Mouse (Mus musculus) intestine, embryonic 16.5 days (tissue): Measurements from ENCODE around the gene Cdhr1. TPM values are rescaled to one million over a fixed set of nuclear protein-coding genes. Genes with fewer than 3 reads are reported as not detected.

Experiments
- ATAC-seq: fragments of 200-750 bp; cut with Nextera tagmentation; 2 replicates; pipeline ENCODE4 v1.8.0; 2017; ENCODE audit warnings: moderate TSS enrichment, moderate library complexity
- H3K27ac ChIP-seq: fragments of 300-500 bp; sonication (generic); 2 replicates; pipeline ENCODE4 v1.5.1; 2014; ENCODE audit warnings: mild to moderate bottlenecking, low read length
- H3K27me3 ChIP-seq: fragments of 300-500 bp; sonication (generic); replicated peaks from 2 replicates; pipeline ENCODE4 v1.6.1; 2014; ENCODE audit warnings: low read length, control low read depth, mixed read lengths; ENCODE audit not compliant: control insufficient read depth, insufficient read depth
- H3K36me3 ChIP-seq: fragments of 300-500 bp; sonication (generic); 2 replicates; pipeline ENCODE4 v1.6.1; 2014; ENCODE audit warnings: low read length, control low read depth; ENCODE audit not compliant: control insufficient read depth, insufficient read depth
- H3K4me1 ChIP-seq: fragments of 300-500 bp; sonication (generic); 2 replicates; pipeline ENCODE4 v1.6.1; 2014; ENCODE audit warnings: low read length, control low read depth, mixed read lengths; ENCODE audit not compliant: control insufficient read depth, insufficient read depth
- H3K4me2 ChIP-seq: fragments of 300-500 bp; sonication (generic); 2 replicates; pipeline ENCODE4 v1.6.1; 2014; ENCODE audit warnings: low read depth, low read length, control low read depth
- H3K4me3 ChIP-seq: fragments of 300-500 bp; sonication (generic); 2 replicates; pipeline ENCODE4 v1.5.1; 2014; ENCODE audit warnings: mild to moderate bottlenecking, low read length
- H3K9ac ChIP-seq: fragments of 300-500 bp; sonication (generic); 2 replicates; pipeline ENCODE4 v1.6.1; 2014; ENCODE audit warnings: low read depth, low read length
- H3K9me3 ChIP-seq: fragments of 300-500 bp; sonication (generic); 2 replicates; pipeline ENCODE4 v1.6.1; 2016; ENCODE audit warnings: low read length, control low read depth; ENCODE audit not compliant: control insufficient read depth
- WGBS: fragments of 180-500 bp; shearing (Covaris S2); extraction: QIAGEN DNeasy Blood & Tissue Kit; methylation state at CpG from one replicate; pipeline ENCODE4 v1.1.7; 2014; 5-methylcytosine and 5-hydroxymethylcytosine counted together
- polyA plus RNA-seq: library from polyadenylated mRNA; unstranded; fragments of >200 nt; fragmentation: Nextera tagmentation; extraction: Ambion mirVana; gene quantifications from 2 replicates; pipeline ENCODE4 v1.2.1, GENCODE M21; 2015

Gene Cdhr1
- polyA plus RNA-seq, 1 experiment from 2014 or later = 0.22 TPM

- Histone ChIP-seq H3K27ac (no peak overlapping the region), H3K4me2 (no peak overlapping the region), H3K27me3 (peaks cover 8% of the 10 kb centered on the region; the same call in 1 of the 2 replicates), H3K4me3 (no peak overlapping the region), H3K36me3 (no peaks in the 10 kb centered on the region), H3K9ac (no peak overlapping the region), H3K4me1 (peaks cover 3% of the 10 kb centered on the region; the same call in 1 of the 2 replicates), H3K9me3 (no peaks in the 10 kb centered on the region)
- ATAC-seq = no peak
- 73% methylated on average over 4 of the region's 4 CpGs for WGBS
Observed at GRCm38 (mm10) chr14:37095556-37095955, 2.6 kb downstream of the Cdhr1 start.

DNA sequence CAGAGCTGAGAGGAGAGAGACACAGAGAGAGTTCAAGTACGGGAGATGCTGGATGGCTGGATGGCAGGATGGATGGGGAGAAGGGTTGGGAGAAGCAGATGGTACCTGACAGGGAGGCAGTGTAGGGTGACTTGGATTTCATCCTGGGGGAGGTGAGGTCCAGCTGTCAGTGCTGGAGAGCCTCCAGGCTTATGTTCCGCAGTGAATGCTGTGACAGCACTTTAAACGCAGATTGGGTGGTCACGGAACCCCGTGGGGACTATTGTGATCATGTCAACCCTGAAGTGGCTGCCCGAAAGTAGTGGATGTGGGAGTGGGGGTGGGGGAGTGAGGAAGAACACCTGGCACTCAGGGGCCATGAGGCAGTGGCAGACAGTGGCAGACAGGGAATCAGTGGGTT lies 3.7 kb downstream of the Cdhr1 start:
- Histone ChIP-seq H3K36me3 (no peaks in the 10 kb centered on the region), H3K4me2 (no peak overlapping the region), H3K27ac (no peak overlapping the region), H3K4me1 (peaks cover 3% of the 10 kb centered on the region; the same call in 1 of the 2 replicates), H3K9me3 (no peaks in the 10 kb centered on the region), H3K4me3 (no peak overlapping the region), H3K27me3 (peaks cover 8% of the 10 kb centered on the region; the same call in 1 of the 2 replicates), H3K9ac (no peak overlapping the region)
- 65% methylated on average over 6 of the region's 6 CpGs for WGBS
- no peak for ATAC-seq

- Histone ChIP-seq H3K27me3 (no peaks in the 10 kb centered on the region), H3K9ac (no peak overlapping the region), H3K27ac (no peak overlapping the region), H3K4me3 (no peak overlapping the region), H3K9me3 (no peaks in the 10 kb centered on the region), H3K36me3 (no peaks in the 10 kb centered on the region), H3K4me1 (no peaks in the 10 kb centered on the region), H3K4me2 (no peak overlapping the region)
- WGBS = 35% methylated on average over 4 of the region's 4 CpGs
- ATAC-seq = no peak
Observed at GRCm38 (mm10) chr14:37083755-37084154, 14.4 kb downstream of the Cdhr1 start.

DNA sequence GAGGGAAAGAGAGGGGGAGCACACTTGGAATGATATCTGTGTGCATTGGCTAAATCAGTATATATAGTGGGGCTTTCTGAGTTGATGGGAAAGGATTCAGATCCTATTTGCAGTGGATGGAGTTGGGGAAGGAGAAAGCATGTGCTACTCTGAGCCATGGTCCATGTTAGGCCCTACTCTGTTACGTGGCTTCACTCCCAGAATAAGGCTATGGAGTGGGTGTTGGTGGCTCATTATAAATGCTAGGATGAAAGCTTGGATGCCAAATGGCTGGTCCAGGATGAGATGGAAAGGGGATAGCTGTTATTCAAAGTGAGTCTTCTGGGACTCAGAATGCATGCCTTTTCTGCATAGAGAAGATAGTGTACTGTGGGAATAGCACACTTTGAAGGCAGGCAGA lies 17.4 kb downstream of the Cdhr1 start:
- Histone ChIP-seq H3K9me3 (no peaks in the 10 kb centered on the region), H3K9ac (no peak overlapping the region), H3K4me1 (no peaks in the 10 kb centered on the region), H3K27ac (no peak overlapping the region), H3K4me2 (no peak overlapping the region), H3K27me3 (no peaks in the 10 kb centered on the region), H3K36me3 (no peaks in the 10 kb centered on the region), H3K4me3 (no peak overlapping the region)
- 78% methylated on average over 1 of the region's 1 CpGs for WGBS
- ATAC-seq = no peak

- ATAC-seq = no peak
- Histone ChIP-seq H3K36me3 (no peaks in the 10 kb centered on the region), H3K4me2 (no peak overlapping the region), H3K27me3 (no peaks in the 10 kb centered on the region), H3K27ac (no peak overlapping the region), H3K4me1 (no peaks in the 10 kb centered on the region), H3K9me3 (no peaks in the 10 kb centered on the region), H3K4me3 (no peak overlapping the region), H3K9ac (no peak overlapping the region)
- 18% methylated on average over 9 of the region's 9 CpGs for WGBS
Observed at GRCm38 (mm10) chr14:37068516-37068915, 29.6 kb downstream of the Cdhr1 start.

DNA sequence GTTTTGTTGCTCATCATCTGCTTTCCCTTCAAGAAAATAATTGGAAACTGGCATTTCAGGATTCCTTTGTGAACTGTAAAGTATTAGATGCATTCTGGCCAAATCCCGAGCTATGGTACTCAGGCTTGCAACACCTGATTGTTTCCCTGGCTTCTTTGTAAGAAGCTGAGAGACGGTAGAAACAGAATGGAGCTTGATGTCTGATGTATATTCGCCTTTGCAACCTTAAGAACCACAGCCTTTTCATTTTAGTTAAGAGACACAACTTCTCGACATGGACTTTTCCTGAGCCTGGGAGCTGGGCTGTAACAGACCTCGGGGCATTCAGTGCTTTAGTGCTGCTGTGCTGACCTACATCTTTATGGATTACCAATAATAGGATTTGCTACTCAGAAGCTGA lies 30.5 kb downstream of the Cdhr1 start, which contains the start of gene Lrit2:
TSS of gene Lrit2 (plus strand) at position 301 of the 400 bp plus-strand sequence.
- H3K9ac ChIP-seq = no peak within 1 kb of the TSS
- H3K27me3 ChIP-seq = no peaks in the 10 kb centered on the region
- ATAC-seq = no peak
- 76% methylated on average over 5 of the region's 5 CpGs for WGBS
- H3K27ac ChIP-seq = no peak within 1 kb of the TSS
- no peak within 1 kb of the TSS for H3K4me2 ChIP-seq
- H3K9me3 ChIP-seq = no peaks in the 10 kb centered on the region
- H3K36me3 ChIP-seq = no peaks in the 10 kb centered on the region
- no peaks in the 10 kb centered on the region for H3K4me1 ChIP-seq
- no peak within 1 kb of the TSS for H3K4me3 ChIP-seq

GRCm38 (mm10) chr14:37066636-37067035 lies 31.5 kb downstream of the Cdhr1 start:
- H3K4me1 ChIP-seq = no peaks in the 10 kb centered on the region
- H3K36me3 ChIP-seq = no peaks in the 10 kb centered on the region
- no peaks in the 10 kb centered on the region for H3K9me3 ChIP-seq
- WGBS = 57% methylated on average over 2 of the region's 2 CpGs
- H3K27ac ChIP-seq = no peak overlapping the region
- ATAC-seq = no peak
- no peak overlapping the region for H3K4me2 ChIP-seq
- no peak overlapping the region for H3K4me3 ChIP-seq
- H3K27me3 ChIP-seq = no peaks in the 10 kb centered on the region
- H3K9ac ChIP-seq = no peak overlapping the region

GRCm38 (mm10) chr14:37064849-37065248 lies 33.3 kb downstream of the Cdhr1 start:
- no peaks in the 10 kb centered on the region for H3K4me1 ChIP-seq
- H3K4me2 ChIP-seq = no peak overlapping the region
- H3K9ac ChIP-seq = no peak overlapping the region
- no peaks in the 10 kb centered on the region for H3K9me3 ChIP-seq
- 64% methylated on average over 2 of the region's 2 CpGs for WGBS
- H3K27ac ChIP-seq = no peak overlapping the region
- H3K4me3 ChIP-seq = no peak overlapping the region
- no peak for ATAC-seq
- no peaks in the 10 kb centered on the region for H3K36me3 ChIP-seq
- no peaks in the 10 kb centered on the region for H3K27me3 ChIP-seq

- Histone ChIP-seq H3K27ac (no peak within 1 kb of the TSS), H3K4me2 (no peak within 1 kb of the TSS), H3K36me3 (no peaks in the 10 kb centered on the region), H3K4me1 (no peaks in the 10 kb centered on the region), H3K4me3 (no peak within 1 kb of the TSS), H3K9ac (no peak within 1 kb of the TSS), H3K27me3 (no peaks in the 10 kb centered on the region), H3K9me3 (no peaks in the 10 kb centered on the region)
- ATAC-seq = no peak
- WGBS = 61% methylated on average over 1 of the region's 1 CpGs
Observed at GRCm38 (mm10) chr14:37048914-37049410, 49.2 kb downstream of the Cdhr1 start, which contains the start of gene Rgr. Gene Rgr (minus strand): TSS chr14:37048964.

DNA sequence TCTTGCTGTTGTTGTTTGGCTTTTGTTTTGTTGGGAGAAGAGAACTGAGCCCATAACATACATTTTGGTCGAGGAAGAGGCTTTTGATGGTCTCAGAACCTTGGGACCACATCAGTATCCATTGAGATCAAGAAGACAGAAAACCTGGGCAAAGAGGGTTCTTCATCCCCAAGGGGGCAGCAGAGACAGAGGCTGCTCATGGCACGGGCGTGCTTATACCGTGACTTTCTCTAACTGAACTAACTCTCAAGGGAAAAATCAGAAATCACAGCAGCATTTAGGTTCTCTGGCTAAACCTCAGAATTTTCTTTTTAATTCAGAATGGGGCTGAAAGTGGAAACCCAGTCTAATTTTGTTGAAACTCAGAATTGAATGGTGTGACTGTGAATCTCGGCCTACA lies 63.7 kb downstream of the Cdhr1 start:
- 38% methylated on average over 5 of the region's 5 CpGs for WGBS
- Histone ChIP-seq H3K36me3 (no peaks in the 10 kb centered on the region), H3K27me3 (no peaks in the 10 kb centered on the region), H3K4me3 (no peak overlapping the region), H3K4me2 (no peak overlapping the region), H3K9me3 (no peaks in the 10 kb centered on the region), H3K27ac (no peak overlapping the region), H3K4me1 (no peaks in the 10 kb centered on the region), H3K9ac (no peak overlapping the region)
- ATAC-seq = no peak
